Mouse (Mus musculus) liver, embryonic 14.5 days (tissue): ENCODE data around the gene Sertad1. TPM values are rescaled to one million over a fixed set of nuclear protein-coding genes. Genes with fewer than 3 reads are reported as not detected.

ENCODE experiments used
- ATAC-seq: fragments of 200-750 bp; cut with Nextera tagmentation; 2 replicates; pipeline ENCODE4 v1.8.0; 2017; ENCODE audit warnings: moderate number of reproducible peaks, mild to moderate bottlenecking, moderate library complexity; ENCODE audit not compliant: insufficient read depth
- DNase-seq, 3 experiments: peaks; one replicate each; pipeline ENCODE4 v3.0.0-alpha.2; 2012 to 2013; ENCODE audit warnings: low read depth in 3 of 3, low spot score in 3 of 3
- H3K27ac ChIP-seq: fragments of 300-500 bp; sonication (generic); 2 replicates; pipeline ENCODE4 v1.5.1; 2014; ENCODE audit warnings: moderate library complexity, mild to moderate bottlenecking, control low read depth, inconsistent platforms
- H3K27me3 ChIP-seq: fragments of 300-500 bp; sonication (generic); 2 replicates; pipeline ENCODE4 v1.6.1; 2014; ENCODE audit warnings: mild to moderate bottlenecking, low read length, moderate library complexity; ENCODE audit not compliant: control insufficient read depth, insufficient read depth
- H3K36me3 ChIP-seq: fragments of 300-500 bp; sonication (generic); replicated peaks from 2 replicates; pipeline ENCODE4 v1.6.1; 2014; ENCODE audit warnings: low read depth; ENCODE audit not compliant: control insufficient read depth, insufficient read depth
- H3K4me1 ChIP-seq, 2 experiments: fragments of 200-500 bp in 1 of 2; fragments of 300-500 bp in 1 of 2; sonication (generic) in 1 of 2; replicated peaks; 2 replicates each; pipeline ENCODE4 v1.6.1; 2012 to 2014; ENCODE audit warnings: antibody characterized with exemption in 1 of 2, inconsistent platforms in 1 of 2, low read length in 1 of 2; ENCODE audit not compliant: control insufficient read depth in 2 of 2, insufficient read depth in 2 of 2
- H3K4me2 ChIP-seq: fragments of 300-500 bp; sonication (generic); 2 replicates; pipeline ENCODE4 v1.6.1; 2014; ENCODE audit warnings: low read depth, mild to moderate bottlenecking, control low read depth, moderate library complexity
- H3K4me3 ChIP-seq, 2 experiments: fragments of 200-500 bp in 1 of 2; fragments of 300-500 bp in 1 of 2; sonication (generic) in 1 of 2; 2 replicates each; pipeline ENCODE4 v1.5.1; 2012 to 2014; ENCODE audit warnings: low read depth in 2 of 2, low read length in 2 of 2, mild to moderate bottlenecking in 2 of 2, control low read depth in 1 of 2, inconsistent platforms in 1 of 2, moderate library complexity in 1 of 2; ENCODE audit not compliant: insufficient read depth in 1 of 2
- H3K9ac ChIP-seq: fragments of 300-500 bp; sonication (generic); replicated peaks from 2 replicates; pipeline ENCODE4 v1.6.1; 2014; ENCODE audit warnings: mild to moderate bottlenecking, control low read depth, moderate library complexity
- H3K9me3 ChIP-seq: fragments of 300-500 bp; sonication (generic); 2 replicates; pipeline ENCODE4 v1.6.1; 2016; ENCODE audit warnings: low read length, mixed read lengths; ENCODE audit not compliant: control insufficient read depth
- CTCF ChIP-seq: IDR thresholded peaks from 2 replicates; pipeline ENCODE4 v1.5.1; 2016; ENCODE audit warnings: antibody characterized with exemption, low read depth, control low read depth
- EP300 ChIP-seq: IDR thresholded peaks from 2 replicates; pipeline ENCODE4 v1.6.1; 2016; ENCODE audit warnings: antibody characterized with exemption, low read depth
- WGBS: fragments of 180-500 bp; shearing (Covaris S2); extraction: QIAGEN DNeasy Blood & Tissue Kit; methylation state at CpG from one replicate; pipeline ENCODE4 v1.1.7; 2014; ENCODE audit not compliant: insufficient replicate concordance; 5-methylcytosine and 5-hydroxymethylcytosine counted together
- polyA plus RNA-seq, 2 experiments: library from polyadenylated mRNA; depleted of rRNA in 1 of 2; stranded (reverse) in 1 of 2; unstranded in 1 of 2; fragments of >200 nt; fragmentation: Nextera tagmentation in 1 of 2; extraction: Ambion mirVana in 1 of 2; gene quantifications; 2 replicates each; pipeline versions ENCODE4 v1.2.1 to v1.2.3; 2012 to 2014

Sertad1 gene
- polyA plus RNA-seq, 2 experiments = 9.9 to 20.3 TPM

DNA sequence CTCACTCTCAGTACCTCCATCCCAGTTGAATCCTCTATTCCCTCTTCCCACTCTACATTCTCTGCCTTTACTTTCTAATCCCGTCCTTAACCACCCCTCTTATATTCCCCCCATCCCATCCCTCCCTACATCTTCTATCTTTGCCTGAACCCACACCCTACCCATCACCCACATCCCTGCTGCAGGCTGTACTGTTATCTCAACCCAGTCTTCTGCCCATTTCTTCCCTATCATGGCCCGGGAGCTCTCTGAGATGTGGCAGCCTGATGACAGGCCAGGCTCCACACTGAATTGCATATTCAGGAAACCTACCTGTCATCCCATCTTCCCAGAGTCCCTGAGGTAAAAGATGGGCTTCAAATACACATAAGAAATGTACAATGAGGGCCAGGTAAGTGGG lies 52.1 kb downstream of the Sertad1 start:
- no peak for TF ChIP-seq EP300
- TF ChIP-seq CTCF = no peak
- Histone ChIP-seq H3K4me3 (0 out of 4 replicates have a peak overlapping the region, but pooled peaks of 1 of the 2 experiments have one; percentile 4), H3K9ac (peak overlapping the region; percentile 19), H3K27me3 (no peaks in the 10 kb centered on the region), H3K4me1 (peaks cover 78 to 82% of the 10 kb centered on the region in 2 experiments), H3K9me3 (no peaks in the 10 kb centered on the region), H3K36me3 (peaks cover 21% of the 10 kb centered on the region), H3K27ac (peak overlapping the region; percentile 38), H3K4me2 (peak overlapping the region; percentile 32)
- WGBS = 29% methylated on average over 2 of the region's 2 CpGs
- DNase-seq = peak in 1 of 3 experiments; percentile 45
- ATAC-seq = peak; percentile 33; the same call in 1 of the 2 replicates

Other genes with a start within 250 kb of the Sertad1 start
- 1.9 and 2.1 TPM in 2 replicates for gene Numbl, start 228.5 kb upstream of the Sertad1 start, polyA plus RNA-seq (2012; rRNA removed)
- gene Numbl, start 228.5 kb upstream of the Sertad1 start, polyA plus RNA-seq (2014; fragmentation: Nextera tagmentation; extraction: Ambion mirVana) = 0.72 and 0.83 TPM in 2 replicates
- gene Ltbp4, start 149.2 kb upstream of the Sertad1 start, polyA plus RNA-seq (2012; rRNA removed) = 5.2 and 5.5 TPM in 2 replicates
- gene Ltbp4, start 149.2 kb upstream of the Sertad1 start, polyA plus RNA-seq (2014; fragmentation: Nextera tagmentation; extraction: Ambion mirVana) = 2.5 and 3.0 TPM in 2 replicates
- 19.1 and 24.7 TPM in 2 replicates for gene Shkbp1, start 130.9 kb upstream of the Sertad1 start, polyA plus RNA-seq (2012; rRNA removed)
- gene Shkbp1, start 130.9 kb upstream of the Sertad1 start, polyA plus RNA-seq (2014; fragmentation: Nextera tagmentation; extraction: Ambion mirVana) = 11.8 and 15.1 TPM in 2 replicates
- 0.09 and 0.40 TPM in 2 replicates for gene Gm20479, start 129.5 kb upstream of the Sertad1 start, polyA plus RNA-seq (2012; rRNA removed)
- not detected in 2 replicates for gene Gm20479, start 129.5 kb upstream of the Sertad1 start, polyA plus RNA-seq (2014; fragmentation: Nextera tagmentation; extraction: Ambion mirVana)
- 0.06 TPM in 2 replicates for gene Sptbn4, start 39.2 kb upstream of the Sertad1 start, polyA plus RNA-seq (2012; rRNA removed)
- gene Sptbn4, start 39.2 kb upstream of the Sertad1 start, polyA plus RNA-seq (2014; fragmentation: Nextera tagmentation; extraction: Ambion mirVana) = 0.05 and 0.06 TPM in 2 replicates
- 673 and 878 TPM in 2 replicates for gene Blvrb, start 38.9 kb upstream of the Sertad1 start, polyA plus RNA-seq (2012; rRNA removed)
- 1,114 and 1,162 TPM in 2 replicates for gene Blvrb, start 38.9 kb upstream of the Sertad1 start, polyA plus RNA-seq (2014; fragmentation: Nextera tagmentation; extraction: Ambion mirVana)
- 22.6 and 24.0 TPM in 2 replicates for gene Sertad3, start 13.1 kb upstream of the Sertad1 start, polyA plus RNA-seq (2012; rRNA removed)
- 22.5 and 25.3 TPM in 2 replicates for gene Sertad3, start 13.1 kb upstream of the Sertad1 start, polyA plus RNA-seq (2014; fragmentation: Nextera tagmentation; extraction: Ambion mirVana)
- 0.55 and 0.73 TPM in 2 replicates for gene Prx, start 12.4 kb downstream of the Sertad1 start, polyA plus RNA-seq (2012; rRNA removed)
- gene Prx, start 12.4 kb downstream of the Sertad1 start, polyA plus RNA-seq (2014; fragmentation: Nextera tagmentation; extraction: Ambion mirVana) = 0.23 and 0.29 TPM in 2 replicates
- 0.49 and 0.50 TPM in 2 replicates for gene Hipk4, start 36.4 kb downstream of the Sertad1 start, polyA plus RNA-seq (2012; rRNA removed)
- 0.06 TPM in 1 of 2 replicates, not detected in the other for gene Hipk4, start 36.4 kb downstream of the Sertad1 start, polyA plus RNA-seq (2014; fragmentation: Nextera tagmentation; extraction: Ambion mirVana)
- gene Pld3, start 66.3 kb downstream of the Sertad1 start, polyA plus RNA-seq (2012; rRNA removed) = 48.9 and 55.9 TPM in 2 replicates
- 55.0 TPM in 2 replicates for gene Pld3, start 66.3 kb downstream of the Sertad1 start, polyA plus RNA-seq (2014; fragmentation: Nextera tagmentation; extraction: Ambion mirVana)
- 13.8 and 14.9 TPM in 2 replicates for gene 2310022A10Rik, start 66.3 kb downstream of the Sertad1 start, polyA plus RNA-seq (2012; rRNA removed)
- 12.7 and 14.6 TPM in 2 replicates for gene 2310022A10Rik, start 66.3 kb downstream of the Sertad1 start, polyA plus RNA-seq (2014; fragmentation: Nextera tagmentation; extraction: Ambion mirVana)
- 21.5 and 23.2 TPM in 2 replicates for gene Akt2, start 104.6 kb downstream of the Sertad1 start, polyA plus RNA-seq (2012; rRNA removed)
- 21.5 and 23.8 TPM in 2 replicates for gene Akt2, start 104.6 kb downstream of the Sertad1 start, polyA plus RNA-seq (2014; fragmentation: Nextera tagmentation; extraction: Ambion mirVana)
- gene Ttc9b, start 167.0 kb downstream of the Sertad1 start, polyA plus RNA-seq (2012; rRNA removed) = 0.05 TPM in 1 of 2 replicates, not detected in the other
- not detected in 2 replicates for gene Ttc9b, start 167.0 kb downstream of the Sertad1 start, polyA plus RNA-seq (2014; fragmentation: Nextera tagmentation; extraction: Ambion mirVana)
- gene Map3k10, start 187.7 kb downstream of the Sertad1 start, polyA plus RNA-seq (2012; rRNA removed) = 3.4 and 3.5 TPM in 2 replicates
- gene Map3k10, start 187.7 kb downstream of the Sertad1 start, polyA plus RNA-seq (2014; fragmentation: Nextera tagmentation; extraction: Ambion mirVana) = 1.00 and 1.0 TPM in 2 replicates
- 0.11 and 0.19 TPM in 2 replicates for gene Zfp607b, start 202.4 kb downstream of the Sertad1 start, polyA plus RNA-seq (2012; rRNA removed)
- gene Zfp607b, start 202.4 kb downstream of the Sertad1 start, polyA plus RNA-seq (2014; fragmentation: Nextera tagmentation; extraction: Ambion mirVana) = 0.23 and 0.25 TPM in 2 replicates
- gene Zfp60, start 244.5 kb downstream of the Sertad1 start, polyA plus RNA-seq (2012; rRNA removed) = 0.97 and 1.4 TPM in 2 replicates
- 3.1 and 4.5 TPM in 2 replicates for gene Zfp60, start 244.5 kb downstream of the Sertad1 start, polyA plus RNA-seq (2014; fragmentation: Nextera tagmentation; extraction: Ambion mirVana)